Mouse (Mus musculus): ENCODE data around the gene Sdc3.

DNA sequence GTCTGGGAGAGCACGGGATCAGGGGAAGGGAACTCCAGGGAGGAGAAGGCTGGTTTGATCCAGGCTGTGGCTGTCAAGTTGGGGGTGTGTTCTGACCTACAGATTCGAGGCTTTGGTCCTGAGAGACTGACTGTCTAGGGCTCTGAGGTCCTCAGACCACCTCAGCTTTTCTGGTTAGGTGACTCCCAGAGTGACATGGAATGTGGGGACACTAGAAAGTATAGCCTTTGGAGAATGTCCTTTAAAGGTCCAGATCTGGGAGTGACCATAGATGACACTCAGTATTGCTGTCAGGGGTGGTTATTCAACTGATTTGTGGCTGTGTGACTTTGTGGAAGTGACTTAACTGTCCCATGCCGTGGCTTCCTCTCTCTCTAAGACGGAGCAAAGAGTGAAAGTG is 2.4 kb downstream of the Sdc3 start:
- TF ChIP-seq CTCF (IDR thresholded peaks at IDR 0.05; ENCODE audit: low read depth): no peak
- no peak for TF ChIP-seq EP300 (IDR thresholded peaks at IDR 0.05; ENCODE audit: low read depth)
